Mouse (Mus musculus) CH12.LX (cell line): ENCODE measurements around the gene Timp2.

Source experiments
- BHLHE40 ChIP-seq: IDR thresholded peaks from 2 replicates; pipeline ENCODE4 v1.6.1; 2011; ENCODE audit warnings: mild to moderate bottlenecking, low read depth, low read length, improper control_type of control experiment
- CTCF ChIP-seq, 2 experiments: IDR thresholded peaks in 1 of 2; conservative IDR thresholded peaks in 1 of 2; 2 replicates each; pipeline ENCODE4 v1.5.1; 2011 to 2012; ENCODE audit warnings: low read depth in 2 of 2, low read length in 2 of 2, improper control_type of control experiment in 1 of 2, inconsistent platforms in 1 of 2, mild to moderate bottlenecking in 1 of 2, moderate library complexity in 1 of 2
- MAX ChIP-seq: IDR thresholded peaks from 2 replicates; pipeline ENCODE4 v1.6.1; 2011; ENCODE audit warnings: low read length, improper control_type of control experiment
- MAZ ChIP-seq: IDR thresholded peaks from 2 replicates; pipeline ENCODE4 v1.6.1; 2012; ENCODE audit warnings: low read depth, mild to moderate bottlenecking, inconsistent platforms, low read length, improper control_type of control experiment, moderate library complexity
- PAX5 ChIP-seq: IDR thresholded peaks from 2 replicates; pipeline ENCODE4 v1.6.1; 2012; ENCODE audit warnings: low read length, inconsistent platforms, mixed read lengths
- POLR2A ChIP-seq: IDR thresholded peaks from 2 replicates; pipeline ENCODE4 v1.6.1; 2011; ENCODE audit warnings: low read depth, mild to moderate bottlenecking, improper control_type of control experiment, low read length
- ZC3H11A ChIP-seq: IDR thresholded peaks from 2 replicates; pipeline ENCODE4 v1.6.1; 2012; ENCODE audit warnings: low read depth, mild to moderate bottlenecking, inconsistent platforms, low read length, improper control_type of control experiment

- TF ChIP-seq CTCF (conservative IDR thresholded peaks at IDR 0.05 in 1 of 2, IDR thresholded peaks at IDR 0.05 in 1 of 2; ENCODE audit: low read depth in 2 of 2, low read length in 2 of 2) (no peak), MAZ (no peak), BHLHE40 (no peak), POLR2A (no peak), PAX5 (no peak), ZC3H11A (no peak), MAX (no peak)
These were observed 39.2 kb downstream of the Timp2 start for GRCm38 (mm10) chr11:118316231-118316806.
